Mouse (Mus musculus): ENCODE results near the gene Esp6.

- TF ChIP-seq CTCF (IDR thresholded peaks at IDR 0.05; ENCODE audit: borderline replicate concordance, insufficient read depth, low read length) (no peak), POLR2A (IDR thresholded peaks at IDR 0.05; ENCODE audit: low read depth, low read length) (no peak)
These were observed 30.2 kb upstream of the Esp6 start for GRCm38 (mm10) chr17:40531147-40531546.
